Mouse (Mus musculus) thymus, postnatal 10 days (tissue): ENCODE measurements around the gene Traip.
"Not testable (repeated sequence)": the region's sequence is repeated elsewhere in the genome, so short reads cannot be mapped to it uniquely, and the experiment has no call there.

ENCODE experiments used
- DNase-seq, 2 experiments: peaks; one replicate each; pipeline ENCODE4 v3.0.0; 2021; ENCODE audit warnings: low spot score in 2 of 2

Gene Traip

DNA sequence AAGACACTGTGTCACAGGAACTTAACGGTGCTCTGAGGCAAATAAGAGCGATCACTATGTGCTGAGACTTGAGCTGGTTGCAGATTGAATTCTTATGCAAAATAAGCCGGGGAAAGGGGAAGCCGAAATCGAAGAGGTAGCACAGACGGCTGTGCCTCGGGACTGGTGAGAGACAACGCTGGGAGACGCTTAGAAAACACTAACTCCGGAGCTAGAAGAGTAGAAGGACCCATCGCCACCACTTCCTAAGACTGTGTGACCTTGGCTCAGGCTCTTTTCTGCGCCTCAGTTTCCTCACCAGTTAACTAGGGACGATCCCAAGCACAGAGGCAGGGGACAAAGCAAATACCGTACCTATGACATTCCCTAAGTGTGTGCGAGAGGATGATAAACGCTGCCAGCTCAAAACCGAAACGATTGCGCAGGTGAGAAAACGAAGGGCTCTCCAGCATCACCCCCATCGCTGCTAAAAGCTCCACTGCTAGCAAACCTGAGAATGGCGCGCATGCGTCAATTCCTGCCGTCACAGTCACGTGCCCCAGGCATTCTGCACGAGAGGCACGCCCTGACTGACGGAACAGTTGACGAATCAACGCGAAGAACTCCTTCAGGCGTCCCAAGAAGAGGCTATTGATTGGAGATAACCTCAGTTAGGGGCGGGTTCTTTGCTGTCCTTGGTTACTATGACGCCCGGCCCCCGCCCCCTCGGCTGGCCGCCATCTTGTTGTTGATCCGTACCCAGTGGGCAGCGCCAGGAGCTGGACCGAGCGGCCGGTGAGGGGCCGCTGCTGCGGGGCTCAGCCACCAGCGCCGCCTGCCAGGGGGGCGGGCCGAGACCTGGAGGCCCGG, 52.2 kb downstream of the Traip start, which contains the start of gene Ip6k1:
Gene Ip6k1, plus strand, starts transcription at position 580 of the 849 bp plus-strand sequence.
- DNase-seq: peak; percentile 100

- DNase-seq: peak in 1 of 2 experiments; percentile 37
Observed at GRCm38 (mm10) chr9:108002778-108003530, 53.0 kb downstream of the Traip start.

GRCm38 (mm10) chr9:108003531-108003890, 53.6 kb downstream of the Traip start:
- peak; percentile 42 to 46 for DNase-seq

- no peak for DNase-seq
Observed at GRCm38 (mm10) chr9:108008041-108008440, 58.1 kb downstream of the Traip start.

DNA sequence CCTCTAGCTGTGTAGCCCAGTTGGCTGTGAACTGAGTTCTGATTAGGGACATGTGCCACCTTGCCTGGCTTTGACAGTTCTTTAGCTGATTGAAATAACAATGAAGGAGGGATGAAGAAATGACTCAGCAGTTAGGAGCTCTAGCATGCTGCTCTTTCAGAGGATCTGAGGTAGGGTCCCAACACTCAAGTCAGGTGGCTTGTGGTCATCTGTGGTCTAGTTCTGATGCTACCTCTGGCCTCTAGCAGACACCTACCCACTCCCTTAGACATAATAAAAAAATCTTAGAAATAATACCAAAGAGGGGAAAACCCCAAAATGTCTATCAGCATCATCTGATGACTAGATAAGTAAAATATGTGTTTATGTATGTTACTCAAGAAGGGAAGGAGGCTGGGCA, 60.4 kb downstream of the Traip start:
- DNase-seq: no peak

GRCm38 (mm10) chr9:108013577-108013976, 63.6 kb downstream of the Traip start:
- DNase-seq: not testable (repeated sequence)

DNA sequence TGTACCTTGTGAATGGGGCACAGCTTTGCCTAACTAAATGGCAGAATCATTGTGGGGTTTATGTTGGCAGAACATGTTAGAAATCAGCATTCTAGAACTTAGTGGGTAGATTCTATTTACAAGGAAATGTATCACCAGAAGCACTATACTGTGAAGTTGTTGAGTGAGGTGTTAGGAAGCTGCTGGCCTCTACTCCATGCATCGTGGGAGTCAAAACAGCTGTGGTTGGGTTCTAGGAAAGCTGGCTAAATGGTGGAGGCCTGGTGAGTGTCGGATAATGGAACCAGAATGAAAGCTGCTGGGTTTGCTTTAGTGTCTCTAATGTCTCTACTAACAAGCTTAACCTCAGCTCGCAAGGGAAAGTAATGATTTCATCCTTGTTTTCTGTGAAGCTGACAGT, 67.2 kb downstream of the Traip start:
- no peak for DNase-seq

DNA sequence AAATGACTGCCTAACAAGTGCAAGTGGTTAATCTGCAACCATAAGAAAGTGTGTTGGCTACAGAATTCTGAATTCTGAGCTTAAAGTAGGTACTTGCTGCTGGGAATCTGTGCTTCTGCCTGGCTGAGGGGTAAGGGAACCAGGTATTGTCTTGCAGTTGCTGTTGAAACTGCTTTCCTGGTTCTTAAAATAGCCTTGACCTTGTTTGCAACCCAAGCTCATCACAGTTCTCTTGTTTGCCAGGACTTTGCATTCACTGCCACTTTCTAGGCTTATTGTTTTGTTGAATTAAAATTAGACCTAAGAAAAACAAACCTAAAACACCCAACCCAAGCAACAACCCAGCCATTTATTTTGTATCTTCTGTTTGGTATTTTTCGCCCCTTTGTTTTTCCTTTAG, 70.8 kb downstream of the Traip start:
- no peak for DNase-seq
